Mouse (Mus musculus) 3T3-L1 (cell line): Measurements from ENCODE around the gene 4930568D16Rik.
A peak's percentile ranks its signal among the peaks of the same experiment; 100 is the strongest.

Experiments used
- DNase-seq: peaks from one replicate; pipeline ENCODE4 v3.0.0-alpha.2; 2015; ENCODE audit warnings: low read depth, low spot score

The 4930568D16Rik gene

GRCm38 (mm10) chr2:35367629-35368028 is at the start of gene 4930568D16Rik:
Gene 4930568D16Rik (minus strand): TSS chr2:35367729.
- DNase-seq: no peak

DNA sequence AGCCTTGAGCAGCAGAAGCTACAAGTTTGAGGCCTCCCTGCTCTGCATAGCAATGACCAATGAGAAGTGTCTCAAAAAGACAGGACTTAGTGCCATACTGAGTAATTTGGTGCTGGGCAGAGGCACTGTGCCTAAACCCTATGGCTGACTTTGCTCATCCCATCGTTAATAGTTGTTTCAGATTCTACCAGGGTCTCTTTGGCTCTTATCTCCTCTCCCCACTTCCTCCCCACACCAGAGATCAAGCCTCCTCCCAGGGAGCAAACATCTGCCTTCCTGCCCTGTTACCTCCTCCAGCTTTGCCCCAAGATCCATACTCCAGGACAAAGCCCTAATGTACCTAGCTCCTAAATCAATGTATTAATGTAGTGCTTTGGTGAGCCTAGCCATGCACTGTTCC is 49.7 kb upstream of the 4930568D16Rik start:
- no peak for DNase-seq

- no peak for DNase-seq
Observed at GRCm38 (mm10) chr2:35416473-35416872, 48.9 kb upstream of the 4930568D16Rik start.

GRCm38 (mm10) chr2:35412810-35413209 is 45.3 kb upstream of the 4930568D16Rik start:
- no peak for DNase-seq

- no peak for DNase-seq
Observed at GRCm38 (mm10) chr2:35412246-35412645, 44.7 kb upstream of the 4930568D16Rik start.

DNA sequence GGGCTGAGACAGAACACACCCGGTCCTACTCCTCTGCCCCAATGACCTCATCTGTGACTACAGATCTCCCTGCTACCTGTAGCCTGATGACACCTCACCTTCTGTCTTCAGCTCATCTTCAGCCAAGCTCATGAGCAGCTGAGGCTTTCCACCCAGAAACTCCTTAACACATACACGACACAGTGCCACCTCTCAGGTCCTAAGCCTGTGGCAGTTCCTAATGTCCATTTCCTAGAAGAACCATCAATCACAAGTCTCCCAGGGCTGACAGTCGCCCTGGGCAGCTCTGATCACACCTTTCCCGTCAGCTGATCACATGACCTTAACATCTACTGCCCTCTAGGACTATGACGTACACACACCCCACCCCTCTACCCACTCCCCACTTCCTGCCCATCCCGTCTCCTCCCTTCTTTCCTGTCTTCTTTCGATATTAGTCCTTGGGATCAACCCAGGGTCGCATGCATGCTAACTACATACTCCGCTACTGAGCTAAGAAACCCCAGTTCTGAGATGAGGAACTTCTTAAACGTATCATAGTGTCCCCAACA is 44.2 kb upstream of the 4930568D16Rik start:
- no peak for DNase-seq

DNA sequence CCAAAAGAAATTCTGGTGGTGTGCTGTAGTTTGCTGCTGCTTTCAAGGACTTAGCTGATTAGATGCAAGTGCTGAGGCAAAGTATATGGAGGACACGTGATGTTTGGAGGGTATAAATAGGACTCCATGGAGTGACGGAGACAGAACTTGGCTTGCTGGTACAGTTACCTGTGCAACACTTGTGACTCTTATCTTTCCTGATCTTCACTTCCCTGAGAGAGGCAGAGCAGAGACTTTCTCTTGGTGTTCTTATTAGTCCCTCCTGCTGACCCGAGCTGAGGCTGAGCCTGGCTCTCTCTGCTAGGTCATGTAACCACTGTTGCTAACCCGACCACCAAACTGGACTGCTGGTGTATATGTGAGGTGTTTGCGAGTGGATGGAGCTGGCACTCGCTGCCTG is 41.9 kb upstream of the 4930568D16Rik start:
- DNase-seq: no peak

GRCm38 (mm10) chr2:35408409-35409110 is 41.0 kb upstream of the 4930568D16Rik start:
- no peak for DNase-seq

GRCm38 (mm10) chr2:35407878-35408277 is 40.3 kb upstream of the 4930568D16Rik start:
- peak; percentile 47 for DNase-seq

DNA sequence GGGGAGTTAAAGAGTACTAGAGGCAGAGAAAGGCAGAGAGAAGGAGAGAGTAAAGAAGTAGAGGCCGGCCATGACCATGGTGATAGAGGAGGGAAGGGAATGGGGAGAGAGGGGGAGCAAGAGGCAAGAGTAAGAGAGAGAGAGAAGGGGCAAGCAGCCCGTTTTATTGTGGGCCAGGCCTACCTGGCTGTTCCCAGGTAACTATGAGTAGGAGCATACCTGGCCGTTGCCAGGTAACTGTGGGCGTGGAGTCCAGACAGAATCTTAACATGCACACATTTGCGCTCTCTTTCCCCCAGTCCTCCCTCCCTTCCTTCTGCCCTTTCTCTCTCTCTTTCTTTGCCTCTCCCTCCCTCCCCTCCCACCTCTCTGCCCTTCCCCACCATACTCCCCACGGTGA is 39.7 kb upstream of the 4930568D16Rik start:
- no peak for DNase-seq

DNA sequence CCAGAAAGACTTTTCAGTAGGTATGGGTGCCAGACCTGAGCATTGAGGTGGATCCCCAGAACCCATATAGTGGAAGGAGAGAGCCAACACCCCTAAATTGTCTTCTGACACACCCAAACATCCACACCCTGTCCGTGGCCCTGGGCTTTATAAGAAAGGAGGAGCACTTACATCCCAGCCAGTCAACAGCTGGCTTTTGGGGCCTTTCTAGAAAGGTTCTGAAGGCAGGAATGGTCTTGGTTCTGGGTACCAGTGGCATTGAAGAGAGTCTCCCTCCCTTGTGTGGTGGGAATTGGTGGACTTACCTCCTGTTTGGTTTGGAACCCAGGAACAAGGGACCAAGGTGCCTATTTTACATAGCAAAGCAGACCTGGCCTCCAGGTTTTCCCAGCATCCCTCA is 39.1 kb upstream of the 4930568D16Rik start:
- no peak for DNase-seq

DNA sequence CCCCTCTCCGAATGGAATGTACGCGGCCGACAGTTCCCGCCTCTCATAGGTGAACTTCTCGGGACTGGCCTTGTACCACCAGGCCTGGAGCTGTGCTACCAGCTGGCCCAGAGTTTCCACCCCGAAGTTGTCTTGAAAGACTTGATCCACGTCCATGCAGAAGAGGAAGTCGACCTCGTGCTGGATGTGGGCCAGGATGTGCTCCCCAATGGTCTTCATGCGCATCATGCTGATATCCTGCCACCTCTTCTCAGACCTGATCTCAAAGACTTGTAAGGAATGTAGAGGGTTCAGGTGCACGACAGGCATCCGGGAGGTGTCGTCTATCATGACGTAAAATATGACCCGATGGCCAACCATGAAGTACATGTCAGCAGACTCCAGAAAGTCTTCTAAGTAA is 34.9 kb upstream of the 4930568D16Rik start:
- no peak for DNase-seq

DNA sequence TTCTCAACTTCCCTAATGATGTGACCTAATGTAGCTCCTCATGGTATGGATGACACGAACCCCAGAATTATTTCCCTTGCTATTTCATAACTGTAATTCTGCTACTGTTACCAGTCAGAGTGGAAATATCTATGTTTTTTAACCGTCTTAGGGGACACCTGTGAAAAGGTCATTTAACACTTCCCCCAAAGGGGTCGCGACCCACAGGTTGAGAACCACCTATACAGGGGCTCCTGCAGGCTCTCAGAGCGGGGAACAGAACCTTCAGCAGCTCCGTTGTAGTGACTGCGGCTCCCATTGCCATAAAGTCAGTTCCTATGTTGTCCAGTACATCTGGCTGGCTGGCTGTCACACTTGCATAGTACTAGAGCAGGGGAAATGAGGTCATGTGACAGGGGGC is 33.2 kb upstream of the 4930568D16Rik start:
- DNase-seq: no peak

GRCm38 (mm10) chr2:35398184-35398828 is 30.8 kb upstream of the 4930568D16Rik start:
- DNase-seq: peak; percentile 29

DNA sequence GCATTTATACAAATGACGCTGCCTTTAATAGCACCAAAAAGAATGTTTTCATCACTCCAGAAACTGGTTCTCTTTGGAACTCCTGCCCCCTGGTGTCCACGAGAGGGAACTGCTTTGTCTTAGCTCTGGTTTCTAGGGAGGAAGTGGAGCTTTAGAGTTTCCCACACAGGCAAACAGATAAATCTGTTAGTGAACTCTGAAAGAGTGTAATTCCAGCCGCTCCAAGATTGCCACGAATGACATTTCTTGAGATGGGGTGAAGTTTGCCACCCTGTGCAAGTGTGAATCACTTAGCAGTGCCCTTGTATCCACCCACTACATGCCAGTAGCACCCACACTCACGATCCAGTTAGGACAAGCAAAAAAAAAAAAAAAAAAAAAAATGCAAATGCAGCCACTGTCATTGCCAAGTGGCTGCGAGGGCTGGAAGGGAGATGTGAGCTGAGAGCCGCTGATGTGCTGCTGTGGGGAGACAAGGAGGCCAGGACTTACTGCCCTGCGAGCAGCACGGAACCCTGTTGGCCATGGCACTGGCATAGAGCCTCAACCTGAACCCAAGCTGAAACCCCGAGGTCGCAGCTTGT is 30.2 kb upstream of the 4930568D16Rik start:
- peak; percentile 88 for DNase-seq

DNA sequence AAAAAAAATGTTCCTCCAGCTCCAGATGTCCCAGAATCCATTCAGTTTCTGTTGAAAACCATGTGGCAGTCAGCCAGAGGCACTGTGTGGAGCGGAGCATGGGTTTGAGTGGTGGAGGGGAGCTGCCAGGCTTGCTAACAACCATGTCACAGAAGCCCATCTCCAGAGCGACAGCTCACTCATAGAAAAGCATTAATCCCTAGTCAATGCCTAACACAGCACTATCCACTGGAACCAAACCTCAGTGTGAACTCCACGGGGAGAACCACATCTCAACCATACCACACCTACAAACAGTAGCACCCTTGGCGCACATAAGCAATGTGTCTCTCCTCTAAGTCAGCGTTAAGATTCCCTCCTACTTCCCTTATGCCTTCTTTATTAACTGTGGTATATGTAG is 29.6 kb upstream of the 4930568D16Rik start, which contains the start of gene 4930402F06Rik:
4930402F06Rik (minus strand) TSS at position 80 of the 400 bp plus-strand sequence.
- DNase-seq: no peak

- DNase-seq: no peak
Observed at GRCm38 (mm10) chr2:35385441-35385871, 17.9 kb upstream of the 4930568D16Rik start.

GRCm38 (mm10) chr2:35379306-35379705 is 11.8 kb upstream of the 4930568D16Rik start:
- DNase-seq: no peak

- DNase-seq: peak; percentile 75
Observed at GRCm38 (mm10) chr2:35377600-35377999, 10.1 kb upstream of the 4930568D16Rik start.

- DNase-seq: peak; percentile 85
Observed at GRCm38 (mm10) chr2:35373003-35373402, 5.5 kb upstream of the 4930568D16Rik start.

DNA sequence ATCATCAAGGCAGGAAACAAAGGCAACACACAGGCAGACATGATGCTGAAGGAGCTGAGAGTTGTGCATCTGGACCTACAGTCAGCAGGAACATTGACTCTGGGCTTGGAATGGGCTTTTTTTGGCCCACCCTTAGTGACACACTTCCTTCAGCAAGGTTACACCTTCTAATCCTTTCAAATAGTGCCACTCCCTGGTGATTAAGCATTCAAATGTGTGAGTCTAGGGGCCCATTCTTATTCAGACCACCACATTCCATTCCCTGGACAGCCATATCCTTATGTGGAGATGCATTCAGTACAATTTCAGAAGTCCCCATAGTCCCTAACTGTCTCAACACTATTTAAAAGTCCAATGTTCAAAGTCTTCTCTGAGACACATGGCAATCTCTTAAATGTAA is 3.2 kb upstream of the 4930568D16Rik start:
- DNase-seq: no peak

GRCm38 (mm10) chr2:35349184-35349583 is 18.3 kb downstream of the 4930568D16Rik start:
- DNase-seq: peak; percentile 72
